Comparison of ENCODE assay signal across 17 mouse cellular contexts in genomic region chr9:15366260-15366659, GRCm38 (mm10). TPM values are rescaled to one million over a fixed set of nuclear protein-coding genes. Genes with fewer than 3 reads are reported as not detected.
DNase-seq lines count a peak whose midpoint lies in the region; ATAC-seq lines count a peak whose summit lies in the region.
"Had no signal": no experiment of that assay in that cellular context is flagged by ENCODE, and none has a peak within 500 bp of the region (broad histone marks: within the 10 kb centered on the region; RNA-seq: fewer than 3 reads in every experiment).

No protein-coding gene starts in this region.

- H3K9ac ChIP-seq in forebrain, embryonic 16.5 days (replicated peaks; ENCODE audit: low read depth, low read length) = no peak overlapping the region
- no peak overlapping the region for H3K9ac ChIP-seq in forebrain, embryonic 14.5 days (ENCODE audit: low read length)
- H3K9ac ChIP-seq in hindbrain, embryonic 16.5 days (ENCODE audit: low read depth, low read length) = no peak overlapping the region
- H3K9ac ChIP-seq in hindbrain, embryonic 13.5 days = no peak overlapping the region
- no peak overlapping the region for H3K9ac ChIP-seq in midbrain, embryonic 15.5 days
- H3K9ac ChIP-seq in midbrain, embryonic 11.5 days (ENCODE audit: low read length) = no peak overlapping the region
- H3K9ac ChIP-seq: heart, embryonic 13.5 days; hindbrain, embryonic 15.5 days had no signal

- no peak overlapping the region for H3K4me2 ChIP-seq in forebrain, embryonic 16.5 days (ENCODE audit: low read length)
- no peak overlapping the region for H3K4me2 ChIP-seq in forebrain, embryonic 14.5 days (ENCODE audit: low read length)
- no peak overlapping the region for H3K4me2 ChIP-seq in hindbrain, embryonic 16.5 days (ENCODE audit: low read length)
- H3K4me2 ChIP-seq in hindbrain, embryonic 13.5 days = no peak overlapping the region
- H3K4me2 ChIP-seq in midbrain, embryonic 15.5 days = no peak overlapping the region
- H3K4me2 ChIP-seq in midbrain, embryonic 11.5 days = no peak overlapping the region
- H3K4me2 ChIP-seq: heart, embryonic 13.5 days; hindbrain, embryonic 15.5 days had no signal

- no peaks in the 10 kb centered on the region for H3K27me3 ChIP-seq in forebrain, embryonic 16.5 days (replicated peaks; ENCODE audit: control insufficient read depth, insufficient read depth, low read length)
- no peaks in the 10 kb centered on the region for H3K27me3 ChIP-seq in forebrain, embryonic 14.5 days (replicated peaks; ENCODE audit: control insufficient read depth, insufficient read depth, low read length)
- H3K27me3 ChIP-seq in hindbrain, embryonic 16.5 days (replicated peaks; ENCODE audit: control insufficient read depth, insufficient read depth, low read length) = no peaks in the 10 kb centered on the region
- H3K27me3 ChIP-seq in hindbrain, embryonic 13.5 days = 0 out of 2 replicates have a peak, but pooled peaks cover 4% of the 10 kb centered on the region
- no peaks in the 10 kb centered on the region for H3K27me3 ChIP-seq in midbrain, embryonic 15.5 days (replicated peaks)
- no peaks in the 10 kb centered on the region for H3K27me3 ChIP-seq in midbrain, embryonic 11.5 days (ENCODE audit: control insufficient read depth, insufficient read depth, low read length)
- H3K27me3 ChIP-seq: heart, embryonic 13.5 days; hindbrain, embryonic 15.5 days had no signal

- WGBS in forebrain, embryonic 16.5 days = 57% methylated on average over 2 of the region's 2 CpGs
- 56% methylated on average over 2 of the region's 2 CpGs for WGBS in forebrain, embryonic 14.5 days
- 54% methylated on average over 2 of the region's 2 CpGs for WGBS in hindbrain, embryonic 16.5 days
- 63% methylated on average over 2 of the region's 2 CpGs for WGBS in hindbrain, embryonic 13.5 days
- 58% methylated on average over 2 of the region's 2 CpGs for WGBS in midbrain, embryonic 15.5 days
- WGBS in midbrain, embryonic 11.5 days = 68% methylated on average over 2 of the region's 2 CpGs

- no peak overlapping the region for H3K4me3 ChIP-seq in forebrain, embryonic 16.5 days (replicated peaks; ENCODE audit: low read length)
- no peak overlapping the region for H3K4me3 ChIP-seq in forebrain, embryonic 14.5 days (ENCODE audit: low read depth, low read length)
- no peak overlapping the region for H3K4me3 ChIP-seq in hindbrain, embryonic 16.5 days (ENCODE audit: low read length)
- no peak overlapping the region for H3K4me3 ChIP-seq in hindbrain, embryonic 13.5 days
- H3K4me3 ChIP-seq in midbrain, embryonic 15.5 days = no peak overlapping the region
- no peak overlapping the region for H3K4me3 ChIP-seq in midbrain, embryonic 11.5 days (ENCODE audit: low read depth, low read length)
- H3K4me3 ChIP-seq: embryonic facial prominence, embryonic 10.5 days; heart, embryonic 13.5 days; hindbrain, embryonic 15.5 days had no signal

- DNase-seq in forebrain, embryonic 14.5 days (ENCODE audit: low spot score) = no peak
- DNase-seq in midbrain, embryonic 11.5 days (ENCODE audit: low spot score, missing footprints) = no peak
- peak; percentile 15 for DNase-seq in A20 (ENCODE audit: low read depth, low spot score)
- DNase-seq in ovary, adult 18-20 months (ENCODE audit: low spot score) = no peak
- DNase-seq: adrenal gland, adult 8-10 months; adrenal gland, postnatal 36 days; cerebellum, adult 2 months; gastrocnemius, postnatal 14 days; heart, postnatal 36 days; kidney, adult 11 months had no signal

- no peaks in the 10 kb centered on the region for H3K36me3 ChIP-seq in forebrain, embryonic 16.5 days (ENCODE audit: control insufficient read depth, insufficient read depth)
- no peaks in the 10 kb centered on the region for H3K36me3 ChIP-seq in forebrain, embryonic 14.5 days (ENCODE audit: control insufficient read depth, insufficient read depth, low read length)
- H3K36me3 ChIP-seq in hindbrain, embryonic 16.5 days (ENCODE audit: control insufficient read depth, insufficient read depth, low read length) = no peaks in the 10 kb centered on the region
- H3K36me3 ChIP-seq in hindbrain, embryonic 13.5 days = no peaks in the 10 kb centered on the region
- no peaks in the 10 kb centered on the region for H3K36me3 ChIP-seq in midbrain, embryonic 15.5 days (replicated peaks)
- H3K36me3 ChIP-seq in midbrain, embryonic 11.5 days (ENCODE audit: control insufficient read depth, insufficient read depth, low read length) = no peaks in the 10 kb centered on the region
- H3K36me3 ChIP-seq: embryonic facial prominence, embryonic 10.5 days; heart, embryonic 13.5 days; hindbrain, embryonic 15.5 days had no signal

- no peak overlapping the region for H3K27ac ChIP-seq in forebrain, embryonic 16.5 days (ENCODE audit: low read length)
- no peak overlapping the region for H3K27ac ChIP-seq in forebrain, embryonic 14.5 days (ENCODE audit: low read depth, low read length)
- no peak overlapping the region for H3K27ac ChIP-seq in hindbrain, embryonic 16.5 days (ENCODE audit: low read depth, low read length)
- H3K27ac ChIP-seq in hindbrain, embryonic 13.5 days = no peak overlapping the region
- H3K27ac ChIP-seq in midbrain, embryonic 15.5 days = no peak overlapping the region
- no peak overlapping the region for H3K27ac ChIP-seq in midbrain, embryonic 11.5 days (ENCODE audit: low read depth, low read length)
- H3K27ac ChIP-seq: embryonic facial prominence, embryonic 10.5 days; heart, embryonic 13.5 days; hindbrain, embryonic 15.5 days had no signal

- H3K4me1 ChIP-seq in forebrain, embryonic 16.5 days (replicated peaks; ENCODE audit: control insufficient read depth, insufficient read depth, low read length) = no peaks in the 10 kb centered on the region
- H3K4me1 ChIP-seq in forebrain, embryonic 14.5 days (ENCODE audit: control insufficient read depth, insufficient read depth, low read length) = no peaks in the 10 kb centered on the region
- H3K4me1 ChIP-seq in hindbrain, embryonic 16.5 days (ENCODE audit: control insufficient read depth, insufficient read depth, low read depth, low read length) = no peaks in the 10 kb centered on the region
- no peaks in the 10 kb centered on the region for H3K4me1 ChIP-seq in hindbrain, embryonic 13.5 days (replicated peaks)
- no peaks in the 10 kb centered on the region for H3K4me1 ChIP-seq in midbrain, embryonic 15.5 days
- no peaks in the 10 kb centered on the region for H3K4me1 ChIP-seq in midbrain, embryonic 11.5 days (ENCODE audit: control insufficient read depth, insufficient read depth, low read length)
- H3K4me1 ChIP-seq: embryonic facial prominence, embryonic 10.5 days; heart, embryonic 13.5 days; hindbrain, embryonic 15.5 days had no signal

- peak; percentile 3; the same call in 1 of the 2 replicates for ATAC-seq in forebrain, embryonic 16.5 days
- ATAC-seq in forebrain, embryonic 14.5 days = no peak; the same call in 1 of the 2 replicates
- peak; percentile 52; the same call in 1 of the 2 replicates for ATAC-seq in hindbrain, embryonic 16.5 days
- no peak for ATAC-seq in hindbrain, embryonic 13.5 days (ENCODE audit: low FRiP score)
- peak; percentile 60; the same call in 1 of the 2 replicates for ATAC-seq in midbrain, embryonic 15.5 days (replicated peaks)
- no peak for ATAC-seq in midbrain, embryonic 11.5 days (ENCODE audit: low FRiP score)

- H3K9me3 ChIP-seq in forebrain, embryonic 16.5 days (ENCODE audit: control insufficient read depth, low read length) = no peaks in the 10 kb centered on the region
- no peaks in the 10 kb centered on the region for H3K9me3 ChIP-seq in forebrain, embryonic 14.5 days (replicated peaks; ENCODE audit: control insufficient read depth, low read length)
- H3K9me3 ChIP-seq in hindbrain, embryonic 16.5 days (ENCODE audit: control insufficient read depth, low read length) = no peaks in the 10 kb centered on the region
- no peaks in the 10 kb centered on the region for H3K9me3 ChIP-seq in hindbrain, embryonic 13.5 days
- no peaks in the 10 kb centered on the region for H3K9me3 ChIP-seq in midbrain, embryonic 15.5 days
- H3K9me3 ChIP-seq in midbrain, embryonic 11.5 days (ENCODE audit: control insufficient read depth, low read length) = no peaks in the 10 kb centered on the region
- H3K9me3 ChIP-seq: embryonic facial prominence, embryonic 10.5 days; heart, embryonic 13.5 days; hindbrain, embryonic 15.5 days had no signal

RNA-seq across cellular contexts. Expression of gene Cep295, which starts 8.7 kb away (rescaled TPM):
- 14.8 and 15.8 TPM in 2 replicates for polyA plus RNA-seq in forebrain, embryonic 16.5 days (2015; fragmentation: Nextera tagmentation; extraction: Ambion mirVana)
- polyA plus RNA-seq in forebrain, embryonic 14.5 days (2014; fragmentation: Nextera tagmentation; extraction: Ambion mirVana) = 15.8 and 16.0 TPM in 2 replicates
- 10.7 and 11.8 TPM in 2 replicates for polyA plus RNA-seq in hindbrain, embryonic 16.5 days (2015; fragmentation: Nextera tagmentation; extraction: Ambion mirVana)
- polyA plus RNA-seq in hindbrain, embryonic 13.5 days (2015; fragmentation: Nextera tagmentation; extraction: Ambion mirVana) = 14.3 and 17.4 TPM in 2 replicates
- 13.3 and 14.6 TPM in 2 replicates for polyA plus RNA-seq in midbrain, embryonic 15.5 days (2015; fragmentation: Nextera tagmentation; extraction: Ambion mirVana)
- 21.6 and 23.0 TPM in 2 replicates for polyA plus RNA-seq in midbrain, embryonic 11.5 days (2014; fragmentation: Nextera tagmentation; extraction: Ambion mirVana)

Comparison
In these comparisons a context has a peak if more than half of its experiments do, and no peak if none do; other contexts are left out.
1. ATAC-seq: peak in forebrain, embryonic 16.5 days (single experiment), hindbrain, embryonic 16.5 days (single experiment) and midbrain, embryonic 15.5 days (single experiment); none in forebrain, embryonic 14.5 days (single experiment), hindbrain, embryonic 13.5 days (single experiment) and midbrain, embryonic 11.5 days (single experiment).